Mouse (Mus musculus) kidney, adult 2 months (tissue): ENCODE results near the gene Atg7. TPM values are rescaled to one million over a fixed set of nuclear protein-coding genes. Genes with fewer than 3 reads are reported as not detected.

Source experiments
- DNase-seq: peaks from one replicate; pipeline ENCODE4 v3.0.0; 2021
- H3K27ac ChIP-seq: fragments of 200-500 bp; 2 replicates; pipeline ENCODE4 v1.5.1; 2012; ENCODE audit warnings: low read depth, low read length, control low read depth, inconsistent platforms; ENCODE audit not compliant: insufficient read depth
- H3K27me3 ChIP-seq: fragments of 200-500 bp; replicated peaks from 2 replicates; pipeline ENCODE4 v1.6.1; 2012; ENCODE audit warnings: mild to moderate bottlenecking, moderate library complexity, low read length, inconsistent platforms; ENCODE audit not compliant: control insufficient read depth, insufficient read depth
- H3K36me3 ChIP-seq: fragments of 200-500 bp; 2 replicates; pipeline ENCODE4 v1.6.1; 2012; ENCODE audit warnings: mild to moderate bottlenecking, moderate library complexity, low read length, inconsistent platforms; ENCODE audit not compliant: control insufficient read depth, insufficient read depth
- H3K4me1 ChIP-seq: fragments of 200-500 bp; 2 replicates; pipeline ENCODE4 v1.6.1; 2011; ENCODE audit warnings: low read length; ENCODE audit not compliant: control insufficient read depth, insufficient read depth
- H3K4me3 ChIP-seq: fragments of 200-500 bp; 2 replicates; pipeline ENCODE4 v1.5.1; 2011; ENCODE audit warnings: mild to moderate bottlenecking, low read depth, low read length, control low read depth; ENCODE audit not compliant: insufficient read depth
- CTCF ChIP-seq: fragments of 200-500 bp; conservative IDR thresholded peaks from 2 replicates; pipeline ENCODE4 v1.5.1; 2011; ENCODE audit warnings: low read depth, mild to moderate bottlenecking, control low read depth, low read length, moderate library complexity, mixed read lengths; ENCODE audit not compliant: insufficient read depth, insufficient read length
- POLR2A ChIP-seq: fragments of 200-500 bp; IDR thresholded peaks from one replicate; pipeline ENCODE4 v1.6.1; 2011; ENCODE audit warnings: low read depth, low read length, control low read depth
- WGBS: fragments of 180-500 bp; shearing (Covaris S2); methylation state at CpG from one replicate; pipeline ENCODE4 v1.1.7; 2018; 5-methylcytosine and 5-hydroxymethylcytosine counted together
- polyA plus RNA-seq: library from polyadenylated mRNA; depleted of rRNA; stranded (reverse); fragments of >200 nt; gene quantifications from 2 replicates; pipeline ENCODE4 v1.2.3, GENCODE M21; 2012

Gene Atg7
- polyA plus RNA-seq, 1 experiment: 20.6 TPM

DNA sequence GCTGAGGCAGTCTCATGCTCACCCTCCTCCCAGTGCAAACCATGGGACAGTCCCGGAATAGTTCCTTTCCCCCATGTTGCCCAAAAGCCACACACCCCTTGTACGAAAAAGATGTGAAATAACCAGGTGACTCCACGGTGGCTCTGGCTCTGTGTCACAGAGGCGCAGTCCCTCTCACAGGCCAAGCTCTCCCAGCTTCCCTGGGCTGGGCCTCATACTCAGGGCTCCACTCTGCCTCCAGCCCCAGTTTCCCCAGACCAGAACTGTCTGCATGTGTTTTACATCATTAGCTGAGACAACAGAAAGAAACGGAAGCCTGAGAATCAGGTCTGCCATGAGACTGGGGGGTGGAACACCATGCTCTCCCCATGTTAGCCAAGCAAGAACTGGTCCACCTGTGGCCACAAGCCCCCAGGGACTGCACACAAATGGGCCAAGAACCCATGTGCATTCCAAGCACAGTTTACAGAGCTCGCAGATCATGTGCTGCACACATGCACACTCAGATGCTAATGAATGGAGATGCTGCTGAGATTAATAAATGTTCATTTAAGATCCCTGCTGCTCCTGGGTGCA, 226.7 kb downstream of the Atg7 start:
- H3K27me3 ChIP-seq: no peaks in the 10 kb centered on the region
- H3K36me3 ChIP-seq: no peaks in the 10 kb centered on the region
- DNase-seq: no peak
- TF ChIP-seq POLR2A (no peak), CTCF (no peak)
- H3K4me1 ChIP-seq: peaks cover 43% of the 10 kb centered on the region
- H3K27ac ChIP-seq: no peak overlapping the region
- 66% methylated on average over 6 of the region's 6 CpGs for WGBS
- H3K4me3 ChIP-seq: no peak overlapping the region

DNA sequence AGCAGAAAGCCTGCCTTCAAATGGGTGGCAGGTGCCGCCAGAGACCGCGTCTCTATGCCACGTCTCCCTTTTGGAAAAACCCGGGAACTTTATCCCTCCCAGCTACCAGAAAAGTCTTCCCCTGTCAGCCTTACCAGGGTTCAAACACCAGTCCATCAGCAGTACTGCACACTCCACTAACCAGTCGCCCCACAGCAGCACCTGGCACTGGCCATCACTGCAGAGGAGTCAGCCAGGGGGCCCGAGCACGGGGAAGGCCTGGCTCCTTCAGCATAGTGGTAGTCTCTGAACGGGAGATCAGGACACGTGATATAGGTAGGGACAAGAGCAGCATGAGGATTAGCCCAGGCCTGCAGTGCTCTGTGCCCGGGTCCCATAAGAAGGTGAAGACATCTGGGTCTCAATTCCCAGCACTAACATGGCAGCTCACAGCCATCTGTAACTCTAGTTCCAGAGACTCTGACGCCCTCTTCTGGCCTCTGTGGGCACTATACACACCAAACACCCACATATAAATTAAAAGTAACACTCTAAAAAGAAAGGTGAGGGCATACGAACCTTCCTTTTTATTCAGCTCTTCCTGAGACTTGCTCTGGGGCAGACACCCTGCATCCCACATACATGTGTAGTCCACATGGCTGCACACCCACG, 228.2 kb downstream of the Atg7 start:
- H3K36me3 ChIP-seq: no peaks in the 10 kb centered on the region
- TF ChIP-seq POLR2A (no peak), CTCF (no peak)
- H3K4me3 ChIP-seq: no peak overlapping the region
- no peak for DNase-seq
- no peak overlapping the region for H3K27ac ChIP-seq
- H3K27me3 ChIP-seq: no peaks in the 10 kb centered on the region
- WGBS: 86% methylated on average over 14 of the region's 14 CpGs
- peaks cover 50% of the 10 kb centered on the region for H3K4me1 ChIP-seq

DNA sequence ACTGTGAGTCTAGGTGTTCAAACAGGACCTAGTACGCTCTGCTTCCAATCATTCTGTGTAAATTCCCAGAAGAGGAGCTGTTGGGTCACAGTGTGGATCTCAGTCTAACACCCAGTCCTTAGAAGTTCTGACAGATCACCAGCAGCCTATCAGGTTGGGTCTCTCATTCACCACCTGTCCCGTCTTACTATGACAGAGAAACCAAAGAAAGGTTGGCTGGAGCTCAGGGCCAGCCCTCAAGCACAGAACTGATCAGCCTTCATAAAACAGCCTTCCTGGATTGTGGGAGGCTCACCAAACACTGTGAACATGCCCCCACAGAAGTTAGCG, 230.9 kb downstream of the Atg7 start:
- no peak for TF ChIP-seq POLR2A
- no peak for TF ChIP-seq CTCF
- peak overlapping the region; percentile 64 for H3K4me3 ChIP-seq
- WGBS: 25% methylated on average over 3 of the region's 3 CpGs
- H3K36me3 ChIP-seq: no peaks in the 10 kb centered on the region
- no peaks in the 10 kb centered on the region for H3K27me3 ChIP-seq
- peak overlapping the region; percentile 99 for H3K27ac ChIP-seq
- peaks cover 66% of the 10 kb centered on the region for H3K4me1 ChIP-seq
- peak; percentile 51 for DNase-seq

DNA sequence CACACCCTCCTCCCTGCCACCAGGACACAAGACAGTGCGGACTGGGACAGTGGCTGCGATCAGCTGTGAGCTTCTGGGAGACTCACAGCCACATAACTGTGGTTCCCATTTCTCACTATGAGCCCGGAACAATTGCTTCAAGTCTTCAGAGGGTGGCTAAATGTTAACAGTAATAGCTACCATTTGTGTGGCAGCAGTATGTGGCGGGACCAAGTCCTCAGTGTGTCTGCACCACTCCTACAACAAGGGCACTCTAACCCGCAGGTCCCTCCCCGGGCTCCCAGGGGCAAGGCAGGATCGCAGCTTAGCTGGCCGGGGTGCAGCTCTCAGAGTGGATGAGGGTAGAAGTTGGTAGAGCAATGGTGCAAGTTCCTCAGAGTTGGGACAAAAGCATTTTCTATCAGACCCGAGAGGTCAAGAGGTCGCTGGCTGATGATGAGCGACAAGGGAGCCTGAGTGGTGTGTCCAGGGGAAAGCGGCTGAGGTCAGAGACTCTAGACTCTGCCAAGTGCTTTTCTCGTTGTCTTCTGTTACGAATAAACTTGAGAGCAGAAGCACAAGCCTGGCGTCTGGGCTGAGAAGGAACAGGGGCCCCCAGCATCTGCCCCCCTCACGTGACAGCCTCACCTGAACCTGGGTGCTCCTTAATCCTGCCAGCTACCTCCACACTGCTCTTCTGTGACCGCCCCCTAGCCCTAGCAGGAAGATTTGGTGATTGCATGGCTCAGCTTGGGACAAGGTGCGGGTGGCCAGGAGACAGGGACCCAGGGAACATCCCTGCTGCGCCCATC, 231.4 kb downstream of the Atg7 start:
- H3K27me3 ChIP-seq: no peaks in the 10 kb centered on the region
- H3K4me3 ChIP-seq: peak overlapping the region; percentile 64
- 3% methylated on average over 19 of the region's 19 CpGs for WGBS
- H3K4me1 ChIP-seq: peaks cover 66% of the 10 kb centered on the region
- H3K36me3 ChIP-seq: no peaks in the 10 kb centered on the region
- TF ChIP-seq CTCF (no peak), POLR2A (peak; percentile 16)
- peak overlapping the region; percentile 99 for H3K27ac ChIP-seq
- peak; percentile 75 for DNase-seq

DNA sequence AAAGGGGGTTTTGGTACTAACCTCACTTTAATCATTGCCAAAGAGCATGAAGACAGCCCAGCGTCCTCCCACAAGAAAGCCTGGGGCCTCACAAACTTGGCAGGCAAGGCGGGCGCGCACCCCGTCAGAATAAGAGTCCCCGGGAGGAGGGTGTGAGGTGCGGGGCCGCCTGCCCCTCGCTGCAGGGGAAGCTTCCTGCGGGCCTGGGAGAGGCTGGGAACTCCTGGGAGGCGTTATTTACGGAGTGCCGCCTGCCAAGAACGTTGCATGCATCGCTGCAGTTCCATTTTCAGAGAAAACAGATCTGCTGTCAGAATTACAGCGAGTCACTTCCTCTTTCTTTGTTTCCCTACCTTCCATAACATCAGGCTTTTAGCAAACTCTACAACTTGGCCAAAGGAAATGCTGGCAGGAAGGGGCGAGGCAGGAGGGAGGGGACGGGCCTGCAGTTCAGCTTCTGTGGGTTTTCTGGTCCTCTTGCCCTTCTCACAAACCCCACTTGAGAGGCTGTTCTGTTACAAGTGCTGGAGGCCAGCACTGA, 232.2 kb downstream of the Atg7 start:
- peaks cover 67% of the 10 kb centered on the region for H3K4me1 ChIP-seq

DNA sequence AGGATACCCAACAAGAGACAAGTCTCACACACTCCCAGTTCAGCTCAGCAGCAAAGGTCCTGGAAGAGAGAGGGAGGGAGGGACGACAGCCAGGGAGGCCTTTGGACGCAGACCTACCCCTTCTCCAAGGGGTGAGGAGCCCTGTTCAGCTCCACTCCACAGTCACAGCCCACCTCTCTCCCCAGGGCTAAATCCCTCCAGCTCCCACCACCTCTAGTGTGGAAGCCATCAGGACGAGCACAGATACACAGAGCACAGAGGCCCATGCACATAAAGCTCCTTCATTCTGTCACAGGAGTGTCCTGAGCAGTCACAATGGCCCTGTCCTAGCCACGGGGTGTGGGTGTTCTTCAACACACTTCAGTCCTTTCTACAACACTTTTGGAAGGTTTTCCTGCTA, 233.1 kb downstream of the Atg7 start:
- Histone ChIP-seq H3K27ac (peak overlapping the region; percentile 99), H3K36me3 (no peaks in the 10 kb centered on the region), H3K4me3 (no peak overlapping the region), H3K27me3 (no peaks in the 10 kb centered on the region), H3K4me1 (peaks cover 72% of the 10 kb centered on the region)
- TF ChIP-seq POLR2A (no peak), CTCF (no peak)
- DNase-seq: no peak
- WGBS: 15% methylated on average over 4 of the region's 4 CpGs

More for the DNA sequence above, 232.2 kb downstream of the Atg7 start:
- peak; percentile 99 for DNase-seq
- under 1% methylated on average over 18 of the region's 18 CpGs for WGBS
- Histone ChIP-seq H3K27ac (peak overlapping the region; percentile 99), H3K36me3 (no peaks in the 10 kb centered on the region), H3K27me3 (no peaks in the 10 kb centered on the region), H3K4me3 (peak overlapping the region; percentile 64)
- TF ChIP-seq CTCF: no peak
- no peak for TF ChIP-seq POLR2A

DNA sequence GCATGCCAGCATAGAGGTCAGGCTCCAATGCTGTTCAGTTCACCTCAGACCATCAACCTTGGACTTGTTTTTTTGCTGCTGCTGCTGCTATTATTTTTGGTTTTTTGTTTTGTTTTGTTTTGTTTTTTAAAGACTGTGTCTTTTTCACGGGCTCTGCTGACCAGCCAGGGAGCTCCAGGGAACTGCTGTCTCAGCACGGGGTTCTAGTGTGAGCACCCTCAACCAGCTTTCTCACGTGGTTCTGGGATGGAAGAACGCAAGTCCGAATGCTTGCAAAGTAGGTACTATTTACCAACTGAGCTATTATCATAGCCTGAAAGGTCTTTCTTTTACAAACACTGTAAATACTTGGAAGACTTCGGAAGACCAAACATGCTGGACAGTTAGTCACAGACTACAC, 233.6 kb downstream of the Atg7 start:
- Histone ChIP-seq H3K27me3 (no peaks in the 10 kb centered on the region), H3K4me1 (peaks cover 74% of the 10 kb centered on the region), H3K27ac (peak overlapping the region; percentile 99), H3K4me3 (no peak overlapping the region), H3K36me3 (no peaks in the 10 kb centered on the region)
- TF ChIP-seq CTCF (no peak), POLR2A (no peak)
- WGBS: 15% methylated on average over 6 of the region's 6 CpGs
- peak; percentile 85 for DNase-seq
